Comparison of ENCODE assay signal across 21 mouse cellular contexts in genomic region chr14:52284191-52284590, GRCm38 (mm10). TPM values are rescaled to one million over a fixed set of nuclear protein-coding genes. Genes with fewer than 3 reads are reported as not detected.
A peak's percentile ranks its signal among the peaks of the same experiment; 100 is the strongest.
DNase-seq lines count a peak whose midpoint lies in the region; TF ChIP-seq lines count a peak whose summit lies in the region.
"Had no signal": no experiment of that assay in that cellular context is flagged by ENCODE, and none has a peak within 500 bp of the region (broad histone marks: within the 10 kb centered on the region; RNA-seq: fewer than 3 reads in every experiment).

No protein-coding gene starts in this region.

- peaks cover 31% of the 10 kb centered on the region for H3K36me3 ChIP-seq in ES-Bruce4 (ENCODE audit: control insufficient read depth, insufficient read depth, low read length, poor library complexity, severe bottlenecking)
- H3K36me3 ChIP-seq in ES-E14 (ENCODE audit: control insufficient read depth, insufficient read depth, low read length, poor library complexity, severe bottlenecking), result peaks cover 14% of the 10 kb centered on the region

- H3K4me3 ChIP-seq in ES-Bruce4 (ENCODE audit: low read depth, low read length) (peak overlapping the region; percentile 24; the same call in 1 of the 2 replicates), ES-E14 (ENCODE audit: insufficient read depth in 1 of 2, low read depth in 1 of 2, low read length in 2 of 2, poor library complexity in 1 of 2, severe bottlenecking in 1 of 2) (no peak overlapping the region)
- H3K4me3 ChIP-seq in layer of hippocampus, adult 2 months, result no peak overlapping the region
- H3K4me3 ChIP-seq: embryonic facial prominence, embryonic 10.5 days; embryonic facial prominence, embryonic 12.5 days; forebrain, embryonic 13.5 days; forebrain, embryonic 15.5 days had no signal

- H3K9me3 ChIP-seq in ES-Bruce4 (replicated peaks; ENCODE audit: control insufficient read depth, insufficient read depth, low read length, poor library complexity, severe bottlenecking) (no peaks in the 10 kb centered on the region), ES-E14 (ENCODE audit: control insufficient read depth, insufficient read depth, low read depth, low read length) (no peaks in the 10 kb centered on the region)
- H3K9me3 ChIP-seq: embryonic facial prominence, embryonic 10.5 days; embryonic facial prominence, embryonic 12.5 days; forebrain, embryonic 13.5 days; forebrain, embryonic 15.5 days had no signal

- H3K9ac ChIP-seq in ES-Bruce4 (ENCODE audit: low read depth, poor library complexity, severe bottlenecking) (0 out of 2 replicates have a peak overlapping the region, but pooled peaks have one; percentile 0), ES-E14 (ENCODE audit: insufficient read depth, low read depth, low read length, poor library complexity, severe bottlenecking) (0 out of 2 replicates have a peak overlapping the region, but pooled peaks have one; percentile 24)
- H3K9ac ChIP-seq: embryonic facial prominence, embryonic 12.5 days; forebrain, embryonic 13.5 days; forebrain, embryonic 15.5 days; forebrain, postnatal 0 days had no signal

- peak overlapping the region; percentile 81 for H3K27ac ChIP-seq in ES-Bruce4 (ENCODE audit: insufficient read depth, low read length)
- peak overlapping the region; percentile 82 for H3K27ac ChIP-seq in ES-E14 (ENCODE audit: insufficient read depth, low read depth, low read length, poor library complexity, severe bottlenecking)
- H3K27ac ChIP-seq in layer of hippocampus, adult 2 months, result no peak overlapping the region
- H3K27ac ChIP-seq: embryonic facial prominence, embryonic 10.5 days; embryonic facial prominence, embryonic 12.5 days; forebrain, embryonic 13.5 days; forebrain, embryonic 15.5 days had no signal

- TF ChIP-seq CTCF in ES-Bruce4 (IDR thresholded peaks at IDR 0.05; ENCODE audit: low read depth, low read length), result no peak
- TF ChIP-seq CTCF in layer of hippocampus, adult 2 months (conservative IDR thresholded peaks at IDR 0.05), result no peak

- in situ Hi-C loops in ES-E14 (cut with MboI; ENCODE audit: low sequenced_read_pairs in 2 of 2, unreplicated experiment in 2 of 2), result no loop called here

- peak; percentile 31 for DNase-seq in heart, adult 11 months
- DNase-seq in heart, adult 18-20 months, result no peak
- DNase-seq in ES-E14 (ENCODE audit: low read depth, low spot score) (no peak), ZHBTc4 (ENCODE audit: low read depth, low spot score) (peak; percentile 76)
- DNase-seq in adrenal gland, adult (ENCODE audit: inconsistent age in 2 of 2, low spot score in 1 of 2), result no peak
- DNase-seq in kidney, postnatal 14 days, result no peak
- no peak for DNase-seq in layer of hippocampus, adult 2 months (ENCODE audit: low spot score in 2 of 2)
- DNase-seq: adrenal gland, postnatal 10 days; adrenal gland, postnatal 25 days; cerebellum, adult 11 months; cerebellum, adult 18-20 months; cerebellum, adult 8-10 months; cerebellum, postnatal 10 days; cerebellum, postnatal 25 days; forebrain, postnatal 0 days had no signal

- no peak for TF ChIP-seq POLR2A in ES-Bruce4 (IDR thresholded peaks at IDR 0.05; ENCODE audit: insufficient read depth, low read length)

- H3K4me1 ChIP-seq in ES-Bruce4 (ENCODE audit: control insufficient read depth, insufficient read depth, low read length) (no peaks in the 10 kb centered on the region), ES-E14 (ENCODE audit: control insufficient read depth in 2 of 2, insufficient read depth in 2 of 2, low read length in 2 of 2, poor library complexity in 1 of 2) (peaks cover 8 to 9% of the 10 kb centered on the region in 2 experiments; a peak in 3 of 4 replicates)

- H3K27me3 ChIP-seq in ES-Bruce4 (ENCODE audit: control insufficient read depth, insufficient read depth, low read length, poor library complexity, severe bottlenecking), result no peaks in the 10 kb centered on the region
- H3K27me3 ChIP-seq: embryonic facial prominence, embryonic 12.5 days; forebrain, embryonic 13.5 days; forebrain, embryonic 15.5 days had no signal

- no peak for TF ChIP-seq EP300 in ES-Bruce4 (IDR thresholded peaks at IDR 0.05; ENCODE audit: insufficient read depth, low read depth, low read length)

TF ChIP-seq in ES-E14, 5 proteins besides CTCF, POLR2A, EP300 and RAD21:
- TF ChIP-seq MAFK (IDR thresholded peaks at IDR 0.05; ENCODE audit: insufficient read depth, low read depth, low read length) (no peak), ZNF384 (IDR thresholded peaks at IDR 0.05; ENCODE audit: low read depth, low read length) (no peak), CHD2 (IDR thresholded peaks at IDR 0.05; ENCODE audit: low read depth, low read length) (no peak), ZC3H11A (IDR thresholded peaks at IDR 0.05; ENCODE audit: borderline replicate concordance, low read depth, low read length) (no peak), HCFC1 (IDR thresholded peaks at IDR 0.05; ENCODE audit: borderline replicate concordance, insufficient read depth, low read length) (no peak)

RNA-seq across cellular contexts. Expression of gene Rab2b, which starts 4.8 kb away (rescaled TPM):
- total RNA-seq in heart, adult 18-20 months (2021), result 1 to 10 TPM; 3.8 to 5.5 TPM
- 16.5 and 23.2 TPM in 2 replicates for polyA plus RNA-seq in ES-Bruce4 (2011; ENCODE audit: insufficient read depth, insufficient read length, low read depth, missing spikeins)
- 2.6 and 4.9 TPM in 2 replicates for total RNA-seq in ES-E14 (2012; rRNA removed)
- total RNA-seq in layer of hippocampus, adult 2 months (2021), result 10 to 100 TPM; 35.4 to 36.2 TPM

RNA-seq across cellular contexts. Expression of gene Tox4, which starts 5.2 kb away (rescaled TPM):
- 10 to 100 TPM; 30.3 to 35.8 TPM for total RNA-seq in heart, adult 18-20 months (2021)
- polyA plus RNA-seq in ES-Bruce4 (2011; ENCODE audit: insufficient read depth, insufficient read length, low read depth, missing spikeins), result 66.5 and 67.4 TPM in 2 replicates
- total RNA-seq in ES-E14 (2012; rRNA removed), result 21.3 and 29.1 TPM in 2 replicates
- 10 to 100 TPM; 63.9 to 66.0 TPM for total RNA-seq in layer of hippocampus, adult 2 months (2021)

RNA-seq across cellular contexts. Expression of gene Mettl3, which starts 20.7 kb away (rescaled TPM):
- 10 to 100 TPM; 16.2 to 18.1 TPM for total RNA-seq in heart, adult 18-20 months (2021)
- polyA plus RNA-seq in ES-Bruce4 (2011; ENCODE audit: insufficient read depth, insufficient read length, low read depth, missing spikeins), result 65.8 and 67.6 TPM in 2 replicates
- 22.0 and 50.3 TPM in 2 replicates for total RNA-seq in ES-E14 (2012; rRNA removed)
- 10 to 100 TPM; 43.7 to 47.9 TPM for total RNA-seq in layer of hippocampus, adult 2 months (2021)

RNA-seq across cellular contexts. Expression of gene Chd8, which starts 26.6 kb away (rescaled TPM):
- total RNA-seq in heart, adult 18-20 months (2021), result 10 to 100 TPM; 34.2 to 37.7 TPM
- 175 and 178 TPM in 2 replicates for polyA plus RNA-seq in ES-Bruce4 (2011; ENCODE audit: insufficient read depth, insufficient read length, low read depth, missing spikeins)
- total RNA-seq in ES-E14 (2012; rRNA removed), result 45.1 and 82.1 TPM in 2 replicates
- 100 to 1,000 TPM; 126 to 138 TPM for total RNA-seq in layer of hippocampus, adult 2 months (2021)

RNA-seq across cellular contexts. Expression of gene Sall2, which starts 44.4 kb away (rescaled TPM):
- total RNA-seq in heart, adult 18-20 months (2021), result 1 to 10 TPM in 1 of 2 experiments, under 1 TPM in 1; 0.97 to 1.0 TPM
- polyA plus RNA-seq in ES-Bruce4 (2011; ENCODE audit: insufficient read depth, insufficient read length, low read depth, missing spikeins), result 10.0 and 11.4 TPM in 2 replicates
- total RNA-seq in ES-E14 (2012; rRNA removed), result 4.3 and 5.0 TPM in 2 replicates
- 10 to 100 TPM; 44.5 to 45.3 TPM for total RNA-seq in layer of hippocampus, adult 2 months (2021)
- total RNA-seq: MEL had no signal

Comparison
In these comparisons a context has a peak if more than half of its experiments do, and no peak if none do; other contexts are left out.
1. DNase-seq: peak in heart, adult 11 months (single experiment) and ZHBTc4 (single experiment); none in heart, adult 18-20 months (0 of 2), ES-E14 (single experiment), adrenal gland, adult (0 of 2), kidney, postnatal 14 days (single experiment) and layer of hippocampus, adult 2 months (0 of 2).